Mouse (Mus musculus): ENCODE results near the gene Ccn2. TPM values are rescaled to one million over a fixed set of nuclear protein-coding genes. Genes with fewer than 3 reads are reported as not detected.

Gene Ccn2
- polyA plus RNA-seq, 1 experiment: 8.6 TPM

DNA sequence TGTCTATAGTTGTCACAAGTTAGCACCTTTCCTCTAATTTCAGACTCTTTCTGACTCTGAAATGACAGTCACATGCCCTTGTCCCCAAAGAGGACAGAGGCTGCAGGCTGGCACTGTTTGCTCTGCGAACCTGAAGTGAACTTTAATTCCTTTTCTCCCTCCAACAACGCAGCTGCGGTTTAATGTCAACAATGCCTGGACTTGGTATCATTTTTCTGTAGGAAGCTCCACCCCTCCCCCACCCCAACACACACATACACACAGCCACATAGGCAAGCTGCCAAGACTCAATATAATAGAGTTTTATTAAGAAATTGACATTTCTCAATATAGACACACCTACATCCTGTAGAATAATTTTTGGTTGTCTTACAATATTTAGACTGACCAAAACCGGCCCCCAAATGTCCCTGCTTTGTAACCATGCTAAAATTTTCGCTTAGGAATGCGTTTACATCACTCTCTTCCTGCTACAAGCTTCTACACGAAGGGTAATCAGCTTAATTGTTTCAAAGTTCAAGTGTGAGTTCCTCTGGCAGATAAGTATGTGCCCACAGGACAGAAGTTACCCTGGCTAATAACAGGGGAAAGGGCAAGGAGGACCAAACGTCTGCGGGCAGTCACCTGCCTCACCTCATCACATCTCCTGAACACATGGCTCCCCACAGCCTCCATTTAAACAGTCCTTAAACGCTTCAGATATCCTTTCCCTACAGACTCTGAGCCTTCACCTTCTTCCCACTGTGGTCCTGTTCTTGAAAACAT is 43.2 kb downstream of the Ccn2 start:
- no peak overlapping the region; the same call in 1 of the 2 replicates for H3K27ac ChIP-seq (ENCODE audit: insufficient read depth, low read depth, low read length)
- no peak overlapping the region for H3K4me3 ChIP-seq (ENCODE audit: insufficient read depth, low read length)
- peaks cover 56% of the 10 kb centered on the region for H3K4me1 ChIP-seq (ENCODE audit: control insufficient read depth, insufficient read depth, low read length)
- TF ChIP-seq CTCF (IDR thresholded peaks at IDR 0.05; ENCODE audit: low read depth, low read length) (no peak), POLR2A (IDR thresholded peaks at IDR 0.05; ENCODE audit: borderline replicate concordance, low read depth, low read length) (no peak)

DNA sequence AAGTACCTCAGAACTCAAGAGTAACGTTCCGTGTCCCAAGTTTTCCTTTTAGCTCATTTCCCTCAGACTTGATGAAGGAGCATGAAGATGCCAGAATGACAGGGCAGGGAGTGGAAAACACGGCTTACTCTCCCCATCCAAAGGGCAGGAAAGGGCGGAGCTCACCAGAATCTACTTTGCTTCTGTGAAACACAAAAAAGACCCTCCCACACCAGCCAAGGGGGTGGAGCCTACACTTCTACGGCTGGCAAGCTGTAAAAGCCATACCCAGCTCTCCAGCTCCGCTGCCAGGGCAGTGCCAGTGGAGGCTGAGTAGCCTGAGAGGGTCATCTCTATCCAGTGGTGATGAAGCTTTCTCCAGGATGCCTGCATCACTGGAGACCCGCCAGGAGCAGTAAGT is 44.4 kb downstream of the Ccn2 start:
- H3K4me1 ChIP-seq (ENCODE audit: control insufficient read depth, insufficient read depth, low read length): peaks cover 52% of the 10 kb centered on the region
- H3K4me3 ChIP-seq (ENCODE audit: insufficient read depth, low read length): no peak overlapping the region
- no peak for TF ChIP-seq CTCF (IDR thresholded peaks at IDR 0.05; ENCODE audit: low read depth, low read length)
- TF ChIP-seq POLR2A (IDR thresholded peaks at IDR 0.05; ENCODE audit: borderline replicate concordance, low read depth, low read length): no peak
- no peak overlapping the region for H3K27ac ChIP-seq (ENCODE audit: insufficient read depth, low read depth, low read length)

DNA sequence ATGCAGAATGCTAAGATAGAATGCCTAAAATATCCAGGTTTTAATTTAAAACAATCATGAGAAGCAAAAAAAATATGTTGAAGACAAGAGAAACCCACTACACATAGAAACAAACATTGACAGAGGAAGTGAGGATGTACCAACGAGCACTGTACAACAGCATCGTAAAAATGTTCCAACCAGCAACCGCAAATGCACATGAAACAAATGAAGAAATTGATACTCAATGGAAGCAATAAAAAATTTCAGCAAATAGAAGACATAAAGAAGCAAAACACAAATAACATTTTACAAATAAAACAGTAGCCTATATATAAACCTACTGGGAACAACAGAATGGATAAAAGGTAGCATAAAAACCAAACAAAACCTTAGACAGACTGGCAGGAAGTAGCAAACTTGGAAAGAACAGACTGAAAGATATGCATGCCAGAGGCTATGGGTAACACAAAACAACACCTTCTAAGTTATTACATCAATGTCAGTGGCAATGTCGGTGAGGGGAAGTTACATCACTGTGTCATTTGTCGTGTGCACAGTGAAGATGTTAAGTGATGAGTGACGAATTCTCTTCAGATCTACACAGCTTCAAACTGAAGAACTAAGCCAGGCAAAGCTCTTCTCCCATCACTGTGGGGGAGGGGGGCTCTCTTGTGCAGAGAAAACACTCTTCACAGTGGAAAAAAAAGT is 45.1 kb downstream of the Ccn2 start:
- TF ChIP-seq CTCF (IDR thresholded peaks at IDR 0.05; ENCODE audit: low read depth, low read length) (no peak), POLR2A (IDR thresholded peaks at IDR 0.05; ENCODE audit: borderline replicate concordance, low read depth, low read length) (no peak)
- no peak overlapping the region for H3K27ac ChIP-seq (ENCODE audit: insufficient read depth, low read depth, low read length)
- peaks cover 45% of the 10 kb centered on the region for H3K4me1 ChIP-seq (ENCODE audit: control insufficient read depth, insufficient read depth, low read length)
- H3K4me3 ChIP-seq (ENCODE audit: insufficient read depth, low read length): no peak overlapping the region

- peak overlapping the region; percentile 11; the same call in 1 of the 2 replicates for H3K27ac ChIP-seq (ENCODE audit: insufficient read depth, low read depth, low read length)
- TF ChIP-seq CTCF (IDR thresholded peaks at IDR 0.05; ENCODE audit: low read depth, low read length): no peak
- TF ChIP-seq POLR2A (IDR thresholded peaks at IDR 0.05; ENCODE audit: borderline replicate concordance, low read depth, low read length): no peak
- H3K4me1 ChIP-seq (ENCODE audit: control insufficient read depth, insufficient read depth, low read length): peaks cover 37% of the 10 kb centered on the region
- no peak overlapping the region for H3K4me3 ChIP-seq (ENCODE audit: insufficient read depth, low read length)
Measured at GRCm38 (mm10) chr10:24641416-24642140, 46.3 kb downstream of the Ccn2 start.

- H3K4me3 ChIP-seq (ENCODE audit: insufficient read depth, low read length): no peak overlapping the region
- TF ChIP-seq POLR2A (IDR thresholded peaks at IDR 0.05; ENCODE audit: borderline replicate concordance, low read depth, low read length): no peak
- TF ChIP-seq CTCF (IDR thresholded peaks at IDR 0.05; ENCODE audit: low read depth, low read length): no peak
- peak overlapping the region; percentile 79 for H3K27ac ChIP-seq (ENCODE audit: insufficient read depth, low read depth, low read length)
- H3K4me1 ChIP-seq (ENCODE audit: control insufficient read depth, insufficient read depth, low read length): peaks cover 35% of the 10 kb centered on the region
Measured at GRCm38 (mm10) chr10:24642796-24643580, 47.7 kb downstream of the Ccn2 start.

GRCm38 (mm10) chr10:24645169-24645568 is 49.9 kb downstream of the Ccn2 start:
- Histone ChIP-seq H3K27ac (ENCODE audit: insufficient read depth, low read depth, low read length) (no peak overlapping the region), H3K4me3 (ENCODE audit: insufficient read depth, low read length) (no peak overlapping the region), H3K4me1 (ENCODE audit: control insufficient read depth, insufficient read depth, low read length) (peaks cover 27% of the 10 kb centered on the region)
- TF ChIP-seq POLR2A (IDR thresholded peaks at IDR 0.05; ENCODE audit: borderline replicate concordance, low read depth, low read length) (no peak), CTCF (IDR thresholded peaks at IDR 0.05; ENCODE audit: low read depth, low read length) (no peak)

Other genes with a start within 250 kb of the Ccn2 start
- 4.7 and 5.1 TPM in 2 replicates for gene Enpp1, start 116.7 kb downstream of the Ccn2 start, polyA plus RNA-seq (2012; ENCODE audit: insufficient read depth, insufficient read length, missing spikeins)
- not detected in 2 replicates for gene Enpp3, start 247.4 kb downstream of the Ccn2 start, polyA plus RNA-seq (2012; ENCODE audit: insufficient read depth, insufficient read length, missing spikeins)